Mouse (Mus musculus) cortical plate, adult 2 months (tissue): Measurements from ENCODE around the gene Trpm6. TPM values are rescaled to one million over a fixed set of nuclear protein-coding genes. Genes with fewer than 3 reads are reported as not detected.

ENCODE experiments used
- H3K27ac ChIP-seq: fragments of 200-500 bp; 2 replicates; pipeline ENCODE4 v1.5.1; 2012; ENCODE audit warnings: low read length, control low read depth, inconsistent platforms; ENCODE audit not compliant: insufficient read depth
- H3K4me1 ChIP-seq: fragments of 200-500 bp; 2 replicates; pipeline ENCODE4 v1.6.1; 2011; ENCODE audit warnings: low read length; ENCODE audit not compliant: control insufficient read depth, insufficient read depth
- H3K4me3 ChIP-seq: fragments of 200-500 bp; 2 replicates; pipeline ENCODE4 v1.5.1; 2011; ENCODE audit warnings: mild to moderate bottlenecking, low read length, control low read depth; ENCODE audit not compliant: insufficient read depth
- CTCF ChIP-seq: fragments of 200-500 bp; IDR thresholded peaks from 2 replicates; pipeline ENCODE4 v1.5.1; 2011; ENCODE audit warnings: mild to moderate bottlenecking, control low read depth, low read length; ENCODE audit not compliant: insufficient read depth; ENCODE audit errors: extremely low read depth
- POLR2A ChIP-seq: fragments of 200-500 bp; IDR thresholded peaks from 2 replicates; pipeline ENCODE4 v1.6.1; 2011; ENCODE audit warnings: mild to moderate bottlenecking, low read length, control low read depth; ENCODE audit not compliant: insufficient read depth; ENCODE audit errors: extremely low read depth
- polyA plus RNA-seq: library from polyadenylated mRNA; depleted of rRNA; stranded (reverse); fragments of >200 nt; gene quantifications from 2 replicates; pipeline ENCODE4 v1.2.3, GENCODE M21; 2012

Gene Trpm6
- polyA plus RNA-seq, 1 experiment: 0.56 TPM

GRCm38 (mm10) chr19:18725186-18725585, 24.6 kb upstream of the Trpm6 start:
- TF ChIP-seq POLR2A: no peak
- no peak for TF ChIP-seq CTCF
- H3K27ac ChIP-seq: no peak overlapping the region
- H3K4me3 ChIP-seq: no peak overlapping the region
- no peaks in the 10 kb centered on the region for H3K4me1 ChIP-seq

GRCm38 (mm10) chr19:18730255-18730654, 19.5 kb upstream of the Trpm6 start:
- Histone ChIP-seq H3K4me1 (no peaks in the 10 kb centered on the region), H3K27ac (no peak overlapping the region), H3K4me3 (no peak overlapping the region)
- no peak for TF ChIP-seq POLR2A

DNA sequence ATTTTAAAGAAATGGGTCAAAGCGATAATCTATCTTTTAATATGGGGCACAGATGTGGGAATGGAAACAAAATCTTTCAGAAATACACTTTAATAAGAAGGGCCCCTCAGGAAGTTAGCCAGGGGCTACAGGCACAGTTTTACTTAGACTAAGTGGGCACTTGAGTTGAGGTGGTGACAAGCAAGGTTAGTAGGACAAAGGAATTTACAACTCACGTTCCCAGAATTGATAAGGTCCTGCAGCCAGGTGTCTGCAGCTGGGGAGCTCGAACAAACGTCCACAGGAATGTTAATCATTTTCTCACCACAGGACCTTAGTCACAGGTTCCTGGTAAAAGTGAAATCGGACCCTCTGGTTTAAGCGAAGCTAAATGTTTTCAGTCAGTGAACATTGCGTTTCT, 18.7 kb upstream of the Trpm6 start:
- Histone ChIP-seq H3K4me1 (no peaks in the 10 kb centered on the region), H3K27ac (no peak overlapping the region), H3K4me3 (no peak overlapping the region)
- TF ChIP-seq CTCF (no peak), POLR2A (no peak)

GRCm38 (mm10) chr19:18735901-18736300, 13.9 kb upstream of the Trpm6 start:
- Histone ChIP-seq H3K4me1 (no peaks in the 10 kb centered on the region), H3K27ac (no peak overlapping the region), H3K4me3 (no peak overlapping the region)
- no peak for TF ChIP-seq CTCF

GRCm38 (mm10) chr19:18739146-18739545, 10.6 kb upstream of the Trpm6 start:
- Histone ChIP-seq H3K4me3 (no peak overlapping the region), H3K4me1 (no peaks in the 10 kb centered on the region), H3K27ac (no peak overlapping the region)
- TF ChIP-seq CTCF (no peak), POLR2A (no peak)

DNA sequence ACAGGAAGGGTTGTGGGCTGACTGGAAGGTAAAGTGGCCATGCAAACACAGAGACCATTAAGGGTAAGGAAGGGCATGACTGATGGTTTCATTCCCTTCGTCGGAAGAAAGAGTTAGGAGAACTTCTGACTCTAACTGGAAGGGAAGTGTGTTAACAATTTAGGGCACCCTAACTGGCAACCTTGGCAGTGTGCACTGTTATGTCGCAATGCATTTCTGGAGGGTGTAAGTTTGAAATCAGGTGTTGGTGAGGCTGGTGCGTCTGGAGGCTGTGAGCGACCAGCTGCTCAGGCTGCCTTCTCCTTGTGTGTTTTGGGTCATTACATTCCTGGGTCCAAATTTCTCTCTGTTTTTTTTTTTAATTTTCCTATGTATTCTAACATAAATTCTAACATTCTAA, 5.8 kb upstream of the Trpm6 start:
- Histone ChIP-seq H3K4me1 (no peaks in the 10 kb centered on the region), H3K4me3 (no peak overlapping the region), H3K27ac (no peak overlapping the region)
- TF ChIP-seq POLR2A (no peak), CTCF (no peak)

DNA sequence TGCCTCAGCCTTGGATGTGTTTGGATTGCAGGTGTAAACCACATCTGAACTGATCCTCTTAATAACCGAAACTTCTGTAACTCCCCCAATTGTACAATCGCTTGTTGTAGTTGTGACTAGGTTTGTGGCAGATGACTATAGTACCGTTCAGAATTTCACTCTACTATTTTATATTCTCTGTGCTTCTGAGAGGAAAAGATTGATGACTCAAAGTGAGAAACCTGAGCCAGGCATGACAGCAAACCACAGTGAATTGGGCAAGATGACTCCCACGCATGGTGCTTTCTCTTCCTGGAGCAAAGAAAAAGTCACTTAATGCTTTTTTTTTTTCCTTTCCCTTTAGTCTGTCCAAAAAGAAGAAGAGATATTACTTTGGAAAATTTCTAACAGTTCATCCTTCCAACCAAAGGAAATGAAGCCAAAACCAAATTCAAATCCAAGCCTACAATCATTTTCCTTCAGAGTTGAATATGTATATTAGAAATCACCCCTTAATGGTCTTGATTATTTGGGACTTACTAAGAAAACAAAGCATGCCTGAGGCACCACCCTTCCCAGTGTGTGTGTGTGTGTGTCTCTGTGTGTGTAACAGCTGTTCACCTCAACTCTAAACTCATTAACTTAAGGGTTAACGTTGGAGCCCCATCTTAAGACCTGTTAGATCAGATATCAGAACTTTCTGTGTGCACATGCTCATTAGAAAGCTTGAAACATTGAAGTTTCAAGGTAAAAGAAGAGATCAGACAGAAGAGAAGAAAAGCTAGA, 3.0 kb upstream of the Trpm6 start:
- no peak overlapping the region for H3K27ac ChIP-seq
- H3K4me3 ChIP-seq: no peak overlapping the region
- no peaks in the 10 kb centered on the region for H3K4me1 ChIP-seq
- no peak for TF ChIP-seq CTCF
- no peak for TF ChIP-seq POLR2A

- H3K4me1 ChIP-seq: no peaks in the 10 kb centered on the region
- no peak overlapping the region for H3K4me3 ChIP-seq
- H3K27ac ChIP-seq: no peak overlapping the region
- TF ChIP-seq CTCF: no peak
- no peak for TF ChIP-seq POLR2A
Measured at GRCm38 (mm10) chr19:18747379-18747778, 2.4 kb upstream of the Trpm6 start.

DNA sequence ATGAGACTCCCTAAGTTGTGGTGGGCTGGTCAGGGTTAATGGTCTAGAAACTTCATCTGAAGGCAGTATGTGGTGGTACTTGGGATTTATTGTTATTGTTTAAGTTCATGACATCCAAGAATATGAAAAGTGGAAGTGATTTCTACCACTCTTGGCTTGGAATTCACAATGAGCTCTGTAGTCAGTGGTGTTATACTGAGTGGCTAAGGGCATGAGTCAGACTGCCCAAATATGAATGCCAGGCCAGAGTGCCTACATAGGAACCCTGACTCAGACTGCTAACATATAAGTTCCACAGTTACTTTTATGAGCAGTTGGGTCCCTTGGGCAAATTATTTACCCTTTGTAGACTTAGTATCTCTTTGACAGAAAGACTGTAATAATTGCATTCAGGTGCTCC, 7.4 kb downstream of the Trpm6 start:
- H3K27ac ChIP-seq: no peak overlapping the region
- H3K4me3 ChIP-seq: no peak overlapping the region
- TF ChIP-seq POLR2A (no peak), CTCF (no peak)
- H3K4me1 ChIP-seq: no peaks in the 10 kb centered on the region

GRCm38 (mm10) chr19:18757706-18758105, 7.9 kb downstream of the Trpm6 start:
- Histone ChIP-seq H3K27ac (no peak overlapping the region), H3K4me3 (no peak overlapping the region), H3K4me1 (no peaks in the 10 kb centered on the region)
- no peak for TF ChIP-seq CTCF
- TF ChIP-seq POLR2A: no peak

DNA sequence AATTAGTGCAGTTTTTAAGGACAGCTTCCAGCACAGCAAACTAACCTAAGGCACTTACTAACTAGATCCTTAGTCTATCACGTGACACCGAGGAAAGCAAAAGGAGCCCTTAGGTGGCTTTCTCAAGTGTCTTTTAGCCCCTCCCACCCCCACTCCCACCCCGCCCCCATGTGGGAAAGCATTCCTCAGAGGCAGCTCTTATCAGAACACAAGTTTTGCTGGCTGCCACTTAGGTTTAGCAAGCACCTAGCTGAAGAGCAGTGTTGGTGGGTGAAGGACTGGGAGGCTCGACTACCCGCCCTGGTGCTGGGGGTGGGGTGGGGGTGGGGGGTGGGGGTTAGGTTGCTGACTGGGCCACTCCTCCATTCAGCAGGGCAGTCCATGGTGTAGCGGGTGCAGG, 8.5 kb downstream of the Trpm6 start:
- Histone ChIP-seq H3K27ac (no peak overlapping the region), H3K4me3 (no peak overlapping the region), H3K4me1 (no peaks in the 10 kb centered on the region)
- TF ChIP-seq CTCF (no peak), POLR2A (no peak)
